Mouse (Mus musculus): ENCODE results near the gene Cpne4.

DNA sequence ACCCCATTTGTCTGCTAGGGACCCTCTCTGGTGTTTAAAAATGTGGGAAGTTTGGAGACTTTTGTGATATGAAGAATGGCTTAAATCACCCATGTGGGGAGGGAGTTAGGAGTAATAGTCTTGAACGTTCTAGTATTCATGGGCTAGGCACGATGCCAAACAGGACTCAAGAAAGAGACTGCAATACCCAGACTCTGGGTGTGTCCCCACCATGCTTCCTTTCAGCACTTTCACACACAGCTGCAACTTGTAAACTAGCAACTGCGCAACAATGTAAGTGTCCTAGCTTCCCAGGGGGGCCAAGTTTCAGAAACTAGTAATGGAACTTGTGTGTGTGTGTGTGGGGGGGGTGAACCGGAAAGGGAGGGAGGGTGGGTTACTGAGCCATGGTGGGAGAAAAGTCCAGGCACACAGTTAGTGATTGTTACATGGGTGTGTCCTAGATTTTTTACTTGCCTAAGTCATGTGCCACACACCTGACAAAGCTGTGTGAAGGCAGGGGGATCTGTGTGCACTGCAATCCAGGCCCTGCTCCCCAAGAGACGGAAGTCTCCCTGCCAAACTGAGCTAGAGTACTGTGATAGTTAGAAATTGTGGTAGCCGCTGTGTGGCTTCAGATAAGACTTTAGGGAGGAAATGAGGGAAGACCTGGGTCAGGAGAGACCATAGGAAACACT, 307.3 kb downstream of the Cpne4 start:
- TF ChIP-seq CTCF (IDR thresholded peaks at IDR 0.05; ENCODE audit: control insufficient read depth, insufficient read depth, insufficient replicate concordance, low read depth, low read length) (no peak), POLR2A (IDR thresholded peaks at IDR 0.05; ENCODE audit: control insufficient read depth, low read depth, low read length) (no peak)

All from testis, adult 2 months (tissue).